Mouse (Mus musculus) small intestine, adult 2 months (tissue): Measurements from ENCODE around the gene Ghitm.

Experiments used
- CTCF ChIP-seq: fragments of 200-500 bp; IDR thresholded peaks from 2 replicates; pipeline ENCODE4 v1.5.1; 2012; ENCODE audit warnings: low read depth, mild to moderate bottlenecking, control low read depth, inconsistent platforms, low read length, moderate library complexity, mixed read lengths; ENCODE audit not compliant: insufficient replicate concordance, insufficient read length; ENCODE audit errors: extremely low read depth
- POLR2A ChIP-seq: fragments of 200-500 bp; IDR thresholded peaks from 2 replicates; pipeline ENCODE4 v1.6.1; 2012; ENCODE audit warnings: low read depth, mild to moderate bottlenecking, control low read depth, inconsistent platforms, low read length, moderate library complexity

DNA sequence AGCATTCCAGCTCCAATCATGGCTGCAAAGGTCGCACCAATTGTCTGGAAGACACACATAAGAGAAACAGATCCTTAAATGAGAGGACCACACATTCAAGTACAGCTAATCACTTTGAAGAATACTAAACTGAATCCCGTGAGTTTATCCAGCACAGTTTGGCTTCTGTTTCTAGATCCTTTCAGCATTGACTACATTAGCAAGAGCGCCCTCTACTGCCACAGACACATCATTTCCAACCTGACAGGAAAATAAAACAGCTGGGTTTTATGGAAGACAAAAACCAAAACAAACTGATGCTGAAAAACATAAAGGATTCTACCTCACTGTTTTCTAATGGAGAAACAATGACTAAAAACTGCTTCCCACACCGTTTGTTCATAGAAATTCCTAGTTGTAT, 7.4 kb downstream of the Ghitm start:
- TF ChIP-seq CTCF (no peak), POLR2A (no peak)
